Mouse (Mus musculus): ENCODE measurements at regions not wholly inside any gene's neighbourhood (a gene's known extent, or its start where the extent isn't known, plus 50 kb on each side); places are given as distances from the start of the nearest gene placed in this dataset.

- Histone ChIP-seq H3K27ac (no peak overlapping the region), H3K4me1 (replicated peaks; ENCODE audit: control insufficient read depth in 2 of 2, insufficient read depth in 2 of 2, low read length in 1 of 2) (no peaks in the 10 kb centered on the region), H3K9ac (replicated peaks) (no peak overlapping the region), H3K36me3 (replicated peaks; ENCODE audit: control insufficient read depth, insufficient read depth, low read depth) (no peaks in the 10 kb centered on the region), H3K27me3 (ENCODE audit: control insufficient read depth, insufficient read depth, low read length) (no peaks in the 10 kb centered on the region), H3K9me3 (ENCODE audit: control insufficient read depth, low read length) (no peaks in the 10 kb centered on the region), H3K4me2 (ENCODE audit: low read depth) (no peak overlapping the region), H3K4me3 (ENCODE audit: insufficient read depth in 1 of 2, low read depth in 2 of 2, low read length in 2 of 2) (no peak overlapping the region)
- no peak for ATAC-seq (ENCODE audit: insufficient read depth)
- no peak for DNase-seq (ENCODE audit: low read depth in 3 of 3, low spot score in 3 of 3)
- TF ChIP-seq CTCF (IDR thresholded peaks at IDR 0.05; ENCODE audit: low read depth) = no peak
- TF ChIP-seq EP300 (IDR thresholded peaks at IDR 0.05; ENCODE audit: low read depth) = no peak
- WGBS (ENCODE audit: insufficient replicate concordance) = 47% methylated on average over 1 of the region's 1 CpGs
These were observed 540.2 kb upstream of the Slc39a10 start for GRCm38 (mm10) chr1:47432829-47433228.

GRCm38 (mm10) chr1:47405164-47405563 is 512.5 kb upstream of the Slc39a10 start:
- no peaks in the 10 kb centered on the region for H3K4me1 ChIP-seq (replicated peaks; ENCODE audit: control insufficient read depth in 2 of 2, insufficient read depth in 2 of 2, low read length in 1 of 2)
- TF ChIP-seq EP300 (IDR thresholded peaks at IDR 0.05; ENCODE audit: low read depth) = no peak
- no peak overlapping the region for H3K4me2 ChIP-seq (ENCODE audit: low read depth)
- ATAC-seq (ENCODE audit: insufficient read depth) (no peak), DNase-seq (ENCODE audit: low read depth in 3 of 3, low spot score in 3 of 3) (no peak)
- H3K27me3 ChIP-seq (ENCODE audit: control insufficient read depth, insufficient read depth, low read length) = no peaks in the 10 kb centered on the region
- WGBS (ENCODE audit: insufficient replicate concordance) = 53% methylated on average over 1 of the region's 1 CpGs
- H3K9me3 ChIP-seq (ENCODE audit: control insufficient read depth, low read length) = no peaks in the 10 kb centered on the region
- H3K27ac ChIP-seq = no peak overlapping the region
- no peak overlapping the region for H3K9ac ChIP-seq (replicated peaks)
- no peaks in the 10 kb centered on the region for H3K36me3 ChIP-seq (replicated peaks; ENCODE audit: control insufficient read depth, insufficient read depth, low read depth)
- H3K4me3 ChIP-seq (ENCODE audit: insufficient read depth in 1 of 2, low read depth in 2 of 2, low read length in 2 of 2) = no peak overlapping the region

GRCm38 (mm10) chr1:47386579-47386978 is 493.9 kb upstream of the Slc39a10 start:
- no peaks in the 10 kb centered on the region for H3K27me3 ChIP-seq (ENCODE audit: control insufficient read depth, insufficient read depth, low read length)
- H3K9me3 ChIP-seq (ENCODE audit: control insufficient read depth, low read length) = no peaks in the 10 kb centered on the region
- TF ChIP-seq CTCF (IDR thresholded peaks at IDR 0.05; ENCODE audit: low read depth) (no peak), EP300 (IDR thresholded peaks at IDR 0.05; ENCODE audit: low read depth) (no peak)
- no peak overlapping the region for H3K4me2 ChIP-seq (ENCODE audit: low read depth)
- no peak overlapping the region for H3K4me3 ChIP-seq (ENCODE audit: insufficient read depth in 1 of 2, low read depth in 2 of 2, low read length in 2 of 2)
- no peaks in the 10 kb centered on the region for H3K36me3 ChIP-seq (replicated peaks; ENCODE audit: control insufficient read depth, insufficient read depth, low read depth)
- H3K27ac ChIP-seq = no peak overlapping the region
- ATAC-seq (ENCODE audit: insufficient read depth) (no peak), DNase-seq (ENCODE audit: low read depth in 3 of 3, low spot score in 3 of 3) (no peak)
- no peaks in the 10 kb centered on the region for H3K4me1 ChIP-seq (replicated peaks; ENCODE audit: control insufficient read depth in 2 of 2, insufficient read depth in 2 of 2, low read length in 1 of 2)
- H3K9ac ChIP-seq (replicated peaks) = no peak overlapping the region

GRCm38 (mm10) chr1:47378795-47379194 is 486.1 kb upstream of the Slc39a10 start:
- Histone ChIP-seq H3K4me2 (ENCODE audit: low read depth) (no peak overlapping the region), H3K9me3 (ENCODE audit: control insufficient read depth, low read length) (no peaks in the 10 kb centered on the region), H3K27ac (no peak overlapping the region), H3K9ac (replicated peaks) (no peak overlapping the region), H3K36me3 (replicated peaks; ENCODE audit: control insufficient read depth, insufficient read depth, low read depth) (no peaks in the 10 kb centered on the region), H3K4me1 (replicated peaks; ENCODE audit: control insufficient read depth in 2 of 2, insufficient read depth in 2 of 2, low read length in 1 of 2) (no peaks in the 10 kb centered on the region), H3K27me3 (ENCODE audit: control insufficient read depth, insufficient read depth, low read length) (no peaks in the 10 kb centered on the region), H3K4me3 (ENCODE audit: insufficient read depth in 1 of 2, low read depth in 2 of 2, low read length in 2 of 2) (no peak overlapping the region)
- TF ChIP-seq EP300 (IDR thresholded peaks at IDR 0.05; ENCODE audit: low read depth) (no peak), CTCF (IDR thresholded peaks at IDR 0.05; ENCODE audit: low read depth) (no peak)
- no peak for ATAC-seq (ENCODE audit: insufficient read depth)
- WGBS (ENCODE audit: insufficient replicate concordance) = 15% methylated on average over 1 of the region's 1 CpGs
- DNase-seq (ENCODE audit: low read depth in 3 of 3, low spot score in 3 of 3) = no peak

- H3K36me3 ChIP-seq (replicated peaks; ENCODE audit: control insufficient read depth, insufficient read depth, low read depth) = no peaks in the 10 kb centered on the region
- no peaks in the 10 kb centered on the region for H3K27me3 ChIP-seq (ENCODE audit: control insufficient read depth, insufficient read depth, low read length)
- 46% methylated on average over 3 of the region's 3 CpGs for whole genome bisulfite sequencing (ENCODE audit: insufficient replicate concordance)
- TF ChIP-seq CTCF (IDR thresholded peaks at IDR 0.05; ENCODE audit: low read depth) (no peak), EP300 (IDR thresholded peaks at IDR 0.05; ENCODE audit: low read depth) (no peak)
- no peak overlapping the region for H3K9ac ChIP-seq (replicated peaks)
- H3K4me3 ChIP-seq (ENCODE audit: insufficient read depth in 1 of 2, low read depth in 2 of 2, low read length in 2 of 2) = no peak overlapping the region
- H3K4me1 ChIP-seq (replicated peaks; ENCODE audit: control insufficient read depth in 2 of 2, insufficient read depth in 2 of 2, low read length in 1 of 2) = no peaks in the 10 kb centered on the region
- no peaks in the 10 kb centered on the region for H3K9me3 ChIP-seq (ENCODE audit: control insufficient read depth, low read length)
- no peak for DNase-seq (ENCODE audit: low read depth in 3 of 3, low spot score in 3 of 3)
- no peak overlapping the region for H3K4me2 ChIP-seq (ENCODE audit: low read depth)
- no peak overlapping the region for H3K27ac ChIP-seq
- no peak for ATAC-seq (ENCODE audit: insufficient read depth)
These were observed 447.2 kb upstream of the Slc39a10 start for GRCm38 (mm10) chr1:47339718-47340439.

Data from liver, embryonic 14.5 days (tissue).